Mouse (Mus musculus): ENCODE results near the gene Olfm2. TPM values are rescaled to one million over a fixed set of nuclear protein-coding genes. Genes with fewer than 3 reads are reported as not detected.

The Olfm2 gene
- polyA plus RNA-seq, 1 experiment, result 2.3 TPM

DNA sequence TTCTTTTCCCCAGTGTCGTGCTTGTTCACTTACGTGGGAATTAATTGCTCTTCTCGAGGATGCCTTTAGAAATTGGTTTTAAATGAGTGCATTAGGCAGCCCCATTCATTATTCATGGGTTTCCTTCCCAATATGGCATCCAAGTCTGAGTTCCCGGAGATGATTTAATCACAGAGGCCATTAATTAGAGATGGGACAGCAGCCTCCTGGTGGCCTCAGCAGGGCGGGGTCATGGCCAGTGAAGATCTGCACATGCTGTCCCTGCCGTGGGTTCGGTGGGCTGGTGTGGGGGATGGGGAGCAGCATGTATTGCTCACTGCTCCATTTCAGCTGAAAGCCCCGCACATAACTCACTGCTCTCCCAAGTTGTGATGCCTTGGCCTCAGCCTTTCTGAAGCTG, 80.2 kb downstream of the Olfm2 start:
- 21% methylated on average over 8 of the region's 8 CpGs for WGBS
- no peak overlapping the region for H3K27ac ChIP-seq (ENCODE audit: insufficient read depth, low read depth, low read length)
- H3K4me3 ChIP-seq (ENCODE audit: insufficient read depth, low read depth, low read length), result no peak overlapping the region
- H3K36me3 ChIP-seq (ENCODE audit: control insufficient read depth, insufficient read depth, low read length), result no peaks in the 10 kb centered on the region
- no peaks in the 10 kb centered on the region for H3K27me3 ChIP-seq (replicated peaks; ENCODE audit: control insufficient read depth, insufficient read depth, low read length)
- H3K4me1 ChIP-seq (ENCODE audit: control insufficient read depth, insufficient read depth, low read length), result no peaks in the 10 kb centered on the region
- TF ChIP-seq POLR2A (IDR thresholded peaks at IDR 0.05; ENCODE audit: low read depth, low read length), result no peak
- no peak for TF ChIP-seq CTCF (conservative IDR thresholded peaks at IDR 0.05; ENCODE audit: insufficient read depth, insufficient read length, low read depth, low read length)
- no peak for DNase-seq

DNA sequence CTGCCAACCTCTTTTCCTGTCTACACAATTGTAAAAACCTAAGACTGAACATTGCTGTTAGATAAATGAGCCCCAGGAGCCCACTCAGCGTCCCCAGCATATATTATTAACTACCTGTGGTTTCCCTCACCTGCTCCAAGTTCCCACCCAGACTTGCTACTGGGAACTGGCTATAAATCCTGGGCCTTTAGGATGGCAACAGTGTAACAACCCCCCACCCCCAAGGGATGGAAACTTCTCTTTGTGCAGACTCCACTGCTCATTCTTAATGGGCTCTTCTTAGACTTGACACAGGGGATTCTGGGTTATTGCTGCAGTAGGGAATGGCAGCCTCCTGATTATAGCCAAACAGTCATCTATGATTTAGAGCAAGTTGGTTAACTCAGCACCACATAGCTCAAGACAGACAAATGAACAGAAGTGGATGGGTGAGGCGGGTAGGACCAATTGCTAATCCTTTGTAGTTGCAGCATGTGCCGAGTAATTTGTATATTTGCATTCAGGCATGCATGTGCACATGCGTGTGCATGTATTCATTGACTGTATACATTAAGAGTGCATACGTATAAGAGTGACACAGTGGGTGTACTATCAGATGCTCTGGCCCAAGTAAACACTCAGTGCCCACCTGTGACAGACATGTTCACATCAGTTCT, 81.0 kb downstream of the Olfm2 start:
- Histone ChIP-seq H3K36me3 (ENCODE audit: control insufficient read depth, insufficient read depth, low read length) (no peaks in the 10 kb centered on the region), H3K4me1 (ENCODE audit: control insufficient read depth, insufficient read depth, low read length) (no peaks in the 10 kb centered on the region), H3K27ac (ENCODE audit: insufficient read depth, low read depth, low read length) (no peak overlapping the region), H3K27me3 (replicated peaks; ENCODE audit: control insufficient read depth, insufficient read depth, low read length) (no peaks in the 10 kb centered on the region), H3K4me3 (ENCODE audit: insufficient read depth, low read depth, low read length) (no peak overlapping the region)
- TF ChIP-seq POLR2A (IDR thresholded peaks at IDR 0.05; ENCODE audit: low read depth, low read length) (no peak), CTCF (conservative IDR thresholded peaks at IDR 0.05; ENCODE audit: insufficient read depth, insufficient read length, low read depth, low read length) (no peak)
- DNase-seq, result no peak
- 84% methylated on average over 5 of the region's 5 CpGs for WGBS

GRCm38 (mm10) chr9:20664366-20664765, 81.8 kb downstream of the Olfm2 start:
- Histone ChIP-seq H3K4me3 (ENCODE audit: insufficient read depth, low read depth, low read length) (no peak overlapping the region), H3K36me3 (ENCODE audit: control insufficient read depth, insufficient read depth, low read length) (no peaks in the 10 kb centered on the region), H3K4me1 (ENCODE audit: control insufficient read depth, insufficient read depth, low read length) (no peaks in the 10 kb centered on the region), H3K27me3 (replicated peaks; ENCODE audit: control insufficient read depth, insufficient read depth, low read length) (no peaks in the 10 kb centered on the region), H3K27ac (ENCODE audit: insufficient read depth, low read depth, low read length) (no peak overlapping the region)
- no peak for DNase-seq
- TF ChIP-seq POLR2A (IDR thresholded peaks at IDR 0.05; ENCODE audit: low read depth, low read length) (no peak), CTCF (conservative IDR thresholded peaks at IDR 0.05; ENCODE audit: insufficient read depth, insufficient read length, low read depth, low read length) (no peak)
- 62% methylated on average over 2 of the region's 2 CpGs for WGBS

GRCm38 (mm10) chr9:20663956-20664355, 82.2 kb downstream of the Olfm2 start:
- Histone ChIP-seq H3K27me3 (replicated peaks; ENCODE audit: control insufficient read depth, insufficient read depth, low read length) (no peaks in the 10 kb centered on the region), H3K4me1 (ENCODE audit: control insufficient read depth, insufficient read depth, low read length) (no peaks in the 10 kb centered on the region), H3K4me3 (ENCODE audit: insufficient read depth, low read depth, low read length) (no peak overlapping the region), H3K36me3 (ENCODE audit: control insufficient read depth, insufficient read depth, low read length) (no peaks in the 10 kb centered on the region), H3K27ac (ENCODE audit: insufficient read depth, low read depth, low read length) (no peak overlapping the region)
- no peak for DNase-seq
- 92% methylated on average over 2 of the region's 2 CpGs for WGBS
- no peak for TF ChIP-seq CTCF (conservative IDR thresholded peaks at IDR 0.05; ENCODE audit: insufficient read depth, insufficient read length, low read depth, low read length)
- TF ChIP-seq POLR2A (IDR thresholded peaks at IDR 0.05; ENCODE audit: low read depth, low read length), result no peak

GRCm38 (mm10) chr9:20662874-20663273, 83.3 kb downstream of the Olfm2 start:
- H3K27me3 ChIP-seq (replicated peaks; ENCODE audit: control insufficient read depth, insufficient read depth, low read length), result no peaks in the 10 kb centered on the region
- H3K4me1 ChIP-seq (ENCODE audit: control insufficient read depth, insufficient read depth, low read length), result no peaks in the 10 kb centered on the region
- DNase-seq, result no peak
- no peak overlapping the region for H3K27ac ChIP-seq (ENCODE audit: insufficient read depth, low read depth, low read length)
- H3K36me3 ChIP-seq (ENCODE audit: control insufficient read depth, insufficient read depth, low read length), result no peaks in the 10 kb centered on the region
- TF ChIP-seq CTCF (conservative IDR thresholded peaks at IDR 0.05; ENCODE audit: insufficient read depth, insufficient read length, low read depth, low read length) (no peak), POLR2A (IDR thresholded peaks at IDR 0.05; ENCODE audit: low read depth, low read length) (no peak)
- H3K4me3 ChIP-seq (ENCODE audit: insufficient read depth, low read depth, low read length), result no peak overlapping the region
- 64% methylated on average over 8 of the region's 8 CpGs for WGBS

GRCm38 (mm10) chr9:20662325-20662724, 83.8 kb downstream of the Olfm2 start:
- peak; percentile 81 for TF ChIP-seq CTCF (conservative IDR thresholded peaks at IDR 0.05; ENCODE audit: insufficient read depth, insufficient read length, low read depth, low read length)
- TF ChIP-seq POLR2A (IDR thresholded peaks at IDR 0.05; ENCODE audit: low read depth, low read length), result no peak
- peak; percentile 53 for DNase-seq
- no peak overlapping the region for H3K27ac ChIP-seq (ENCODE audit: insufficient read depth, low read depth, low read length)
- WGBS, result 41% methylated on average over 3 of the region's 3 CpGs
- H3K4me3 ChIP-seq (ENCODE audit: insufficient read depth, low read depth, low read length), result no peak overlapping the region
- no peaks in the 10 kb centered on the region for H3K36me3 ChIP-seq (ENCODE audit: control insufficient read depth, insufficient read depth, low read length)
- no peaks in the 10 kb centered on the region for H3K4me1 ChIP-seq (ENCODE audit: control insufficient read depth, insufficient read depth, low read length)
- no peaks in the 10 kb centered on the region for H3K27me3 ChIP-seq (replicated peaks; ENCODE audit: control insufficient read depth, insufficient read depth, low read length)

DNA sequence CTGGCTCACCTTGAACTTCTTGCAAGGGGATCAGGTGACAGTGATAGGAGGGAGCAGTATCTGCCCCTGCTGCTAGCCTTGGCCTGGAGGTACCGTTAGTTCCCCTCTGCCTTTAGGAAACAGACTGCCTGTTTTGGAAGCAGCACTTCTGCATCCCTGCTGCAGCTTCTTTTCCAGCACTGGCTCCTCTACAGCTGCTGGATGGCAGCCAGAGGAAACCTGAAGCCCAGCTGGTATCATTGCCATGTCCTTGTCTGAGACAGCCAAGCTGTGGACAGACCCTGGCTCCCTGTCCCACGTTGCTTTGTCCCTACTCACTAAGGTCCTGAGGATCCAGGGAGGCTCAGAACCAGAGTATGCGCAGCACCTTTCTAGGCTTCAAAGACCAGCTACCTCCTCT, 88.6 kb downstream of the Olfm2 start:
- H3K27me3 ChIP-seq (replicated peaks; ENCODE audit: control insufficient read depth, insufficient read depth, low read length), result no peaks in the 10 kb centered on the region
- TF ChIP-seq POLR2A (IDR thresholded peaks at IDR 0.05; ENCODE audit: low read depth, low read length) (no peak), CTCF (conservative IDR thresholded peaks at IDR 0.05; ENCODE audit: insufficient read depth, insufficient read length, low read depth, low read length) (no peak)
- H3K27ac ChIP-seq (ENCODE audit: insufficient read depth, low read depth, low read length), result no peak overlapping the region
- DNase-seq, result no peak
- no peaks in the 10 kb centered on the region for H3K4me1 ChIP-seq (ENCODE audit: control insufficient read depth, insufficient read depth, low read length)
- H3K36me3 ChIP-seq (ENCODE audit: control insufficient read depth, insufficient read depth, low read length), result peaks cover 2% of the 10 kb centered on the region; the same call in 1 of the 2 replicates
- H3K4me3 ChIP-seq (ENCODE audit: insufficient read depth, low read depth, low read length), result no peak overlapping the region
- WGBS, result 80% methylated on average over 3 of the region's 3 CpGs
